In the genomic region with DNA sequence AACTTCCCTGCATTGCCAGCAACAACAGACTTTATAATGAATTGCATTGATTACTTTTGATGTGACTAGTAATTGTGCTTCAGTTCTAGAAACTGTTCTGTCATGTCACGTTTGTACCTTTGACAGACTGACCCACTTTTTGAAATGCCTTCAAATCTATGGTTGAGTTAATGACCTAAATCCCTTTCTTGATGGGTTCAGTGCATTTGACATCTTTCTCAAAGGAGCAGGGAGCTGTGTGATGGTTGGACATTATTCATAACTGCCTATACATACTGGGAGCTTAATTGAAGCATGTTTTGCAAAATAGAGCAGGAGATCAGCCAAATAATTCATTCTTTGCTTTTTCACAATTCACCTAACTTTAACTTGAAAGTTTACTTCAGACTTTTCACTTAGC, we compare ENCODE assay signal across 15 mouse cellular contexts.
"Had no signal": no experiment of that assay in that cellular context is flagged by ENCODE, and none has a peak within 500 bp of the region (broad histone marks: within the 10 kb centered on the region; RNA-seq: fewer than 3 reads in every experiment).

No protein-coding gene starts in this region.

- H3K4me2 ChIP-seq: neural tube, embryonic 12.5 days; neural tube, embryonic 13.5 days; neural tube, embryonic 15.5 days; stomach, embryonic 15.5 days had no signal

- H3K9me3 ChIP-seq: neural tube, embryonic 12.5 days; neural tube, embryonic 13.5 days; neural tube, embryonic 15.5 days; stomach, embryonic 15.5 days had no signal

- H3K27me3 ChIP-seq: neural tube, embryonic 12.5 days; neural tube, embryonic 13.5 days; neural tube, embryonic 15.5 days; stomach, embryonic 15.5 days had no signal

- H3K4me1 ChIP-seq: neural tube, embryonic 12.5 days; neural tube, embryonic 13.5 days; neural tube, embryonic 15.5 days; stomach, embryonic 15.5 days had no signal

- H3K36me3 ChIP-seq: neural tube, embryonic 12.5 days; neural tube, embryonic 13.5 days; neural tube, embryonic 15.5 days; stomach, embryonic 15.5 days had no signal

- H3K4me3 ChIP-seq: neural tube, embryonic 12.5 days; neural tube, embryonic 13.5 days; neural tube, embryonic 15.5 days; stomach, embryonic 15.5 days had no signal

- H3K9ac ChIP-seq: neural tube, embryonic 12.5 days; neural tube, embryonic 13.5 days; neural tube, embryonic 15.5 days; stomach, embryonic 15.5 days had no signal

- DNase-seq: right cerebral cortex, adult 18-20 months; right cerebral cortex, postnatal 14 days; right cerebral cortex, postnatal 25 days; right cerebral cortex, postnatal 4 days; spleen, adult 18-20 months; thymus, adult 18-20 months; thymus, postnatal 14 days; thymus, postnatal 25 days; thymus, postnatal 36 days; thymus, postnatal 4 days had no signal

- H3K27ac ChIP-seq: neural tube, embryonic 12.5 days; neural tube, embryonic 13.5 days; neural tube, embryonic 15.5 days; stomach, embryonic 15.5 days; stomach, postnatal 0 days had no signal
